Mouse (Mus musculus): ENCODE results near the gene Cdh3.
"Not testable (repeated sequence)": the region's sequence is repeated elsewhere in the genome, so short reads cannot be mapped to it uniquely, and the experiment has no call there.

DNA sequence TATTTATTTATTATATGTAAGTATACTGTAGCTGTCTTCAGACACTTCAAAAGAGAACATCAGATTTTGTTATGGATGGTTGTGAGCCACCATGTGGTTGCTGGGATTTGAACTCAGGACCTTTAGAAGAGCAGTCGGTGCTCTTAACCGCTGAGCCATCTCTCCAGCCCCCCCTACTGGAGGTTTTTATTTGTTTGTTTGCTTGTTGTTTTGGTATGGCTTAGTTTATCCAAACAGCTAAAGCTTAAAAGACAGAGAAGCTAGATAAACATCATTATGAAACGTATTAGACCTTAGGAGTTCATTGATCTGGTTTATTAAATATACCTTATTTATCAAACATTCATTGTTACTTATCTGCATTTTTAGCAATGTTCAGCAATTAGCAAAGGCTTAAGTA, 84.9 kb downstream of the Cdh3 start:
- TF ChIP-seq CTCF (conservative IDR thresholded peaks at IDR 0.05; ENCODE audit: low read length); NANOG (IDR thresholded peaks at IDR 0.05; ENCODE audit: borderline replicate concordance, low read length); POU5F1 (IDR thresholded peaks at IDR 0.05; ENCODE audit: borderline replicate concordance, low read length): not testable (repeated sequence)
